Mouse (Mus musculus) layer of hippocampus, adult 11-12 months (tissue): Measurements from ENCODE around the gene C130032M10Rik.
"Not testable (repeated sequence)": the region's sequence is repeated elsewhere in the genome, so short reads cannot be mapped to it uniquely, and the experiment has no call there.

Source experiments
- DNase-seq: peaks from one replicate; pipeline ENCODE4 v3.0.0; 2022; ENCODE audit warnings: low spot score

Gene C130032M10Rik

GRCm38 (mm10) chr9:114518812-114519477 lies 3.4 kb downstream of the C130032M10Rik start:
- no peak for DNase-seq

GRCm38 (mm10) chr9:114520529-114520928 lies 5.0 kb downstream of the C130032M10Rik start:
- DNase-seq = not testable (repeated sequence)

GRCm38 (mm10) chr9:114522041-114522440 lies 6.5 kb downstream of the C130032M10Rik start:
- DNase-seq = no peak

GRCm38 (mm10) chr9:114522501-114522900 lies 7.0 kb downstream of the C130032M10Rik start:
- no peak for DNase-seq

- DNase-seq = no peak
Observed at GRCm38 (mm10) chr9:114525073-114525633, 9.7 kb downstream of the C130032M10Rik start.

GRCm38 (mm10) chr9:114525891-114526290 lies 10.4 kb downstream of the C130032M10Rik start:
- no peak for DNase-seq

GRCm38 (mm10) chr9:114526581-114526980 lies 11.1 kb downstream of the C130032M10Rik start:
- no peak for DNase-seq

- DNase-seq = no peak
Observed at GRCm38 (mm10) chr9:114527085-114527484, 11.6 kb downstream of the C130032M10Rik start.

- no peak for DNase-seq
Observed at GRCm38 (mm10) chr9:114527992-114528679, 12.6 kb downstream of the C130032M10Rik start.

- no peak for DNase-seq
Observed at GRCm38 (mm10) chr9:114528680-114529048, 13.2 kb downstream of the C130032M10Rik start.

GRCm38 (mm10) chr9:114531276-114531675 lies 15.8 kb downstream of the C130032M10Rik start:
- no peak for DNase-seq

GRCm38 (mm10) chr9:114533848-114534247 lies 18.4 kb downstream of the C130032M10Rik start:
- DNase-seq = no peak

GRCm38 (mm10) chr9:114534747-114535517 lies 19.4 kb downstream of the C130032M10Rik start:
- DNase-seq = peak; percentile 13

GRCm38 (mm10) chr9:114536628-114537027 lies 21.1 kb downstream of the C130032M10Rik start:
- DNase-seq = no peak

- no peak for DNase-seq
Observed at GRCm38 (mm10) chr9:114538996-114539563, 23.6 kb downstream of the C130032M10Rik start.

GRCm38 (mm10) chr9:114541279-114541741 lies 25.8 kb downstream of the C130032M10Rik start:
- no peak for DNase-seq

- DNase-seq = no peak
Observed at GRCm38 (mm10) chr9:114543882-114544753, 28.6 kb downstream of the C130032M10Rik start.

GRCm38 (mm10) chr9:114544754-114545393 lies 29.4 kb downstream of the C130032M10Rik start:
- no peak for DNase-seq

GRCm38 (mm10) chr9:114546765-114547164 lies 31.3 kb downstream of the C130032M10Rik start:
- DNase-seq = no peak

GRCm38 (mm10) chr9:114547643-114548077 lies 32.2 kb downstream of the C130032M10Rik start:
- DNase-seq = no peak
